Mouse (Mus musculus): ENCODE results near the gene Thumpd1.
"Not testable (repeated sequence)": the region's sequence is repeated elsewhere in the genome, so short reads cannot be mapped to it uniquely, and the experiment has no call there.

The Thumpd1 gene

DNA sequence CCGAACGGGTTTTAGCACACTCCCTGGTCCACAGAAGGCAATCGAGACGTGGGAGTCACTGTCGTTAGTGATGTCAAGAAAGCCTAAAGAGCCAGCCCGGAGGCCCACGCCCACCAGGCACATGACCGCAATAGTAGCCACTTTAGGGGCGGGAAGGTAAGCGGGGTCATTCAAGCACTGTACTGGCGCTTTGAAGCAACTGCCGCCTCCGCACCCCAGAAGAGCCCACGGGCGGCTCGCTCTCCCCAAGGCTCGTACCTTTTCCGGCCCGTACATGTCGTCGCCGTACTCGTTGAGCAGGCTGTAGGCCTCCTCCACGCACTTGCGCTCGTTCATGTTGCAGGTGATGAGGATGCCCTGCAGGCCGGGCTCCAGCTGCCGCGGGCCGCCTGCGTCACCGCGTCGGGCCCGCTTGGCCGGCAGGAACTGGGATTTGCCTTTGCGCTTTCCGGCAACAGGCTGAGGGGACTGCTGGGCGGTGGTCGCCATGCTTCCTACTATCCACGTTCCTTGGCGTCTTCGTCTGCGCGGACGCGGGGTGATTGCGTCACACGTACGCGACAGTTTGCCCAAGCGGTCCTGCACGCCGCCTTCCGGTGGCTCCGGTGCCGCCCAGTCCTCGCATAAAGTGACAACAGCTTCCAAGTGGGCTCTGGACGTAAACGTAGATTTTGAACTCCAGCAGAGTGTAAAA, at the start of gene Thumpd1:
Thumpd1 (minus strand) TSS at position 546 of the 694 bp plus-strand sequence.
- DNase-seq, result peak; percentile 94

DNA sequence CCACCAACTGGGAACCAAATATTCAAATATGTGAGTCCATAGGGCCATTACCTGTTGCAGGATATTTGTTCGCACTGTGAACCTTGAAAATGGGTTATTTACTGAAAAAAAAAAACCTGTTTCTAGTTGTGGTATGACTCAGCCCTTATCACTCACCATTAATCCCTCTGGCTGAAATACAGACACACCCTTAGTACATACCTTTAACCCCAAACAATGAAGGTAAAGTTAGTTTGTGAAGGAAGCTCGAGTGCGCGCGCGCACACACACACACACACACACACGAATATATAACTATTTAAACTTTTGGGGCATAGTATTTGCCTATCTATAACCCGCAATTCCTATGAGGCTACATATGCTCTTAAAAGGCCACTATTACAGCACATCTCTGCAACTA, 49.3 kb upstream of the Thumpd1 start:
- DNase-seq, result no peak

DNA sequence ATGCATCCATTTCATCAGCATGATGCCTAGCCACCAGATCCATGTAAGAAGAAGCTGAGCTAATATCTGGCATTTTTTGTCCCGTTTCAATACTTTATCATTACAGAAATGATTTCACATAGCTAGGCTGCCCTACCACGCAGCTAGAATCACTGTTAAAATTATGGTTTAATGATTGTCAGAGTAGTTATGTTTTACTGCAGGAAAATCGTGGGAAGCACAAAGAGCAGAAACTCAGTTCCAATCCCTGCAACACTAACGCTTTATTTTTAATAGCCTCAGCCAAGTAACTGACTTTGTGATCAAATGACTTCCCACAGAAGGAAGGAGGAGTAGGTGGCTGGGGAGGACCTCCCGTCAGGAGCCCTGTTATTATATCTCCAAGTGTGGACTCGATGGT, 46.4 kb upstream of the Thumpd1 start:
- no peak for DNase-seq

DNA sequence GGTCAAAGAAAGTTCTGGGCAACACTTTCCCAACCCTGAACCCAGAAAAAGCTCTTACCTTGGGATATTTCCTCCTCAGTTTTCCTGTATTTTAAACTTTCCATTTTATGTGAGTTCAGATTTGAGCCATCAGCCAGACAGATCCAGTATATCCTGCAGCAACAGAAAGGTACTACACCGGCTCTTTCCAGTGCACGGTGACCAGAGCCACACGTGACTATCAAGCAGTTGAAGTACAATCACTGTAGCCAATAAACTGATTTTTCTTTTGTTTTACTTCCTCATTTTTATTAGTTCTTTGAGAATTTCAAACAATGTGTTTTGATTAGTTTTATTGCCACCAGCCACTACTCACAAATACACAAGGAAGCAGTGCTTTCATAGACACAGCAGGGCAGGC, 43.8 kb upstream of the Thumpd1 start:
- no peak for DNase-seq

DNA sequence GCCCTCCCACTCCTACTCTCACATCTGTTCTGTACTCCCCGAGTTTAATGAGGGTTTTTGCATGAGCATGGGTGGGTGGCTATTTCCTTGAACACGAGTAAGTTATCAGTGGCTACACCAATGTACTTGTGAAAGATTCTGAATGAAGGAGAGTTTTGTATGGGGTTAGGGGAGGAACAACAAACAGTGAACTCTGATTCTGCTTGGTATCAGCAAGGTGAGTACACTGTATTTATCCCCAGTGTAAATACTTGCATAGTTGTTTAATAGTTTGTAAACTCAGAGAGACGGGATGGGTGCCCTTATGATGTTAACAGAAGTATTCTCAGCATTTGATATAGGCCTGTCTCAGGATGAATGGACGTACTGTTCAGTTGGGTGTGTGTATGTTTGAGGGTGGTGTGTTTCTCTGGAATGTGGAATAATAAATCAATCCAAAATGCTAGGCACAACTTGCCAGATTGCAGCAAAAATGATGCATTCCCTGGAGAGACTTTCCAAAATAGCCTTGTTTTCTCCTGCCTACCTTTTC, 41.6 kb upstream of the Thumpd1 start:
- no peak for DNase-seq

DNA sequence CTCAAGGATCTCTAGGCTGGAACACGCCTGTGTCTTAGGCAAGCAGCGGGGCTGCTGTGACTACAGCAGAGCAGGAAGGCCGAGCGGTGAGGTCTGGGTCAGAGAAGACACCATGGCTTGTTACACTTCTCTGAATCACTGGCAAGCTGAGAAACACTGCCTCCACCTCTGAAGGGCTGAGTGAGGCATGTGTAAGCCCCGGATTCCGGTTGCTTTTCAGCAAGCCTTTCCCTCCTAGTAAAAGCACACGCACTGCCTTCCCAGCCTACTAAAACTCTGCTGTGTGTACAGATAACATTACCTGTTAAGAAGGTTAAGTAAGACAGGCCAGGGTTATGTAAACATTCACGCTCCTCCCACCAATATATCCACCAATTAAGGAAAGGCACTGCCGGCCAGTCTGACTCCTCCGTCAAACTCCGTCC, 39.9 kb upstream of the Thumpd1 start, which contains the start of gene Acsm3:
Acsm3 (plus strand) TSS at position 397 of the 425 bp plus-strand sequence.
- DNase-seq, result peak; percentile 17

DNA sequence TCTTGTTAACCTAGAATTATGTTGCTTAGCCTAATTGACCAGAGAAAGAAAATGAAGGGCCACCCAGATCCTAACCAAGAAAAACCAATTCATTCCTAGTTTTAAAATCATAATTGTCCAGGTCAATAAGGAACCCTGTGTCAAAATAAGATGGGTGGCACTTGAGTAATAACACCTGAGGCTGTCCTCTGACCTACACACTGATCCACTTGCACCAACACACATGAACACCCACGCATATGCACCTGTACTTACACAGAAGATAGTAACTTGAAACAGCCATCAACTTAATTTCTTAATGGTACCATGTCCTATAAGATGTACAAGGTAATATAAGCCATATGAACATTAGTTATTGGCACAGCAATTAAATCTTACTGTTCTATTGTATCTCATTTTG, 33.1 kb upstream of the Thumpd1 start:
- no peak for DNase-seq

DNA sequence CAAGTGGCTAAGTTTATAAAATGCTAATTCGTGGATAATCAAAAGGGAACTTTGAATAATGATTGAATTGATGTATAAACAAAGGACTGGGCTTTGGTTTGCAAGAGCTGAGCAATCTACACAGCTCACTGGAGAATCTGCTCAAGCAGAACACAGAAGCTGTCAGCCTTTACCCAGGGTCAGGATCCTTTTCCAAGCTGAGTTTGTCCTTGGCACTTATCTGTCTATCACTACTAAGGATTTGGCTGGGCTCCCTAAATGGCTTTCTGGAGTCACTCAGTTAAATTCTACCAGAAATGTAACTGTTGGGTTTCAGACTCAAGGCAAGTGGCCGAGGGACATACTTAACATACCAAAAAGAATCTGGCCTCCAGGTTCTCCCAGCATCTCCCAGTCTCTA, 29.3 kb upstream of the Thumpd1 start:
- DNase-seq, result peak; percentile 20

DNA sequence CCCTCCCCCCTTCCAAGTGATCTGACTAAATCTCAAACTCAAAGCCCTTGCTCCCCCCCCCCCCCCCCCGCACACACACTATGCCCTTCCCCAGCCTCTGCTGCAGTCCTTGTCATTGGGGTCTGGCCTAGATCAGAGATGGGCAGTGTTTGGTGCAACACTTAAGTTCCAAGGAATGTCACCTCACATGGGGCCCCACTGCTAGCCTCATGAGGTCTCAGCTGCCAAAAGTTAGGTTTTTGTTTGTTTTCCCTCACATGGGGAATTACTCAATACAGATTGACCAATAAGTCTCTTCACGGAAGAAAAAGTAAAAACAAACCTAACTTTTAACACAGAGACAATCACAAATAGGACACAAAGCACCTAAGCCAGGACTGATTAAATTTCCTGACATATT, 28.2 kb upstream of the Thumpd1 start:
- DNase-seq, result no peak

DNA sequence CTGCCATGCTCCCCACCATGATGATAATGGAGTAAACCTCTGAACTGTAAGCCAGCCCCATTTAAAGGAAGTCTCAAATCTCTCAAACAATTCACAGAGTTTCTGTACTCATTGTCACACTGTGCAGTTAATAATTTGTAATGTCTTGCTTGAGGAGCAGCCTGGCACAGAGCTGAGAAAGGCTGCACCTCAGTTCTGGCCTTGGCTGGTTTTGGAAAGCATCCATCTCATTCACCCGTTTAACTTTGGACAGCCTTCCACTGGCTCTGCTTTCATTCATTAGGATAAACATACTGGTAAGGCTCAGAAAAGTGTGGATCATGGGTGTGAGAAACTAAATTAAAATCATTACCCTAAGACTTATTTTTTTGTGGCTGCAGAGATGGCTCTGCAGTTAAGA, 25.3 kb upstream of the Thumpd1 start:
- DNase-seq, result no peak

DNA sequence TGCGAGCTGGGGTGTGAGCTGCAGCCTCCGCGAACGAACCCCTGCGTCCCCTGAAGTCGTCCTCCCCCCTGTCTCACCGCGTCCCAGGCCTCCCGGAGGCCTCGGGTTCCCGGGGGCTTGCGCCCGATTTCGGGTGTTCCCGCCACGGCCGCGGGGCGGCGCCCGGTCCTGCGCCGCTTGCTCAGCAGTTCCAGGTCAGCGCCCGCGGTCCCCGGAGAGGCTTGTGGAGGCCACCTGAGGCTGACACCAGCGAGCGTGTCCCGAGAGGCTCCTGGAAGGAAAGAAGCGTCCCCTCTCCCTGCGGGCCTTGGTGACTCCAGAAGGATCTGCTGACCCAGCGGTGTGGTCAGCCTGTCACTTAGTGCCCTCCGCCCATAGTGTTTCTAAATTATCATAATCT, 23.7 kb upstream of the Thumpd1 start:
- DNase-seq, result no peak

DNA sequence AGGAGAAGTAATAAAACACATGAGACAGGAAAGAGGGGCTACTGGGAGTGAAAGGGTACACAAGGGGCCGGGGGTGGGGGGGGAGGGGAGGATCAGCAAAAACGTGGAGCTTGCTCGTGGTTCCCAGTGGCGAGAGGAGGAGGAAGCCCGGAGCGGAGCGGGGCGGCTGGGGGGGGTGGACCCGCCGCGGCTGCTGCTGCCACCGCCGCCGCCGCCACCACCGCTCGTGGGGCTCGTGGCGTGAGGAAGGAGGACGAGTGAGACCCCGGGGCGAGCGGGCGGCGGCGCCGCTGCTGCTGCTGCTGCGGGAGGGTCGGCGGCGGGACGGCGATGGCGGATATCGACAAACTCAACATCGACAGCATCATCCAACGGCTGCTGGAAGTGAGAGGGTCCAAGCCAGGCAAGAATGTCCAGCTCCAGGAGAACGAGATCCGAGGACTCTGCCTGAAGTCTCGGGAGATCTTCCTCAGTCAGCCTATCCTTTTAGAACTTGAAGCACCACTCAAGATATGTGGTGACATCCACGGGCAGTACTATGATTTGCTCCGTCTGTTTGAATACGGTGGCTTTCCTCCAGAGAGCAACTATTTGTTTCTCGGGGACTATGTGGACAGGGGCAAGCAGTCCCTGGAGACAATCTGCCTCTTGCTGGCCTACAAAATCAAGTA, 19.3 kb upstream of the Thumpd1 start:
- not testable (repeated sequence) for DNase-seq

DNA sequence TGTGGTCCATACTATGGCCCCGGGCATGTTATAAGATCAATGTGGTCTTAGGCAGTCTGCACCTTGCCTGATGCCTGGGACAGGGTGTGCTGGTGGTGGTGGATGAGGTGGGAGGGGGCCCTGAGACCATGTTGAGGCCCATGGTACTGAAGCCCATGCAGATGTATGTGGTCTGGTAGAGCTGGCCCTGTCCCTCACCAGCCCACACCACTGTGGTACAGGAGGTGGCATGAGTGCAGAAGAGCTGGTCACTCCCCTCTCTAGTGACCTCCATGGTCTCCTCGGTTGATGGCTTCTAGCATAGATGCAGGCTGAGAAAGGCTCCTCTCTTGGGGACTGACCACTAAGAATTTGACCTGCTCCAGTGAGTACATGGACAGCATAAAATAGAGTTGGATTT, 18.3 kb upstream of the Thumpd1 start:
- DNase-seq, result no peak

DNA sequence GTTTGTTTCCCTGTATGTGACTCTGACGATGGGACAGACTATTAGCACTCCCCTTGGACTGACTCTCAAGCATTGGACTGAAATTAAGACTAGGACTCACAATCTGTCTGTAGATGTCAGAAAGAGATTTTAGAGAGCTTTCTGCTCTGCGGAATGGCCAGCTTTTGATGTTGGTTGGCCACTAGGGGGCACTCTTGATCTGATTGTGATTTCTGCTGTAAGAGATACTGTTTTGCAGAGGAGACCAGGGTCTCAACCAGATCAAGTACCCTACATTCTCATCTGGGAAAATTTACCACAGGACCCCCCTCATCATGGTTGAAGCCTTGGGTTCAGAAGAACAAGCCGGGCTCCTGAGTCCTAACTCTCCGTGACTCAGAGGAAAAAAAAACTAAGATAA, 10.7 kb upstream of the Thumpd1 start:
- not testable (repeated sequence) for DNase-seq

DNA sequence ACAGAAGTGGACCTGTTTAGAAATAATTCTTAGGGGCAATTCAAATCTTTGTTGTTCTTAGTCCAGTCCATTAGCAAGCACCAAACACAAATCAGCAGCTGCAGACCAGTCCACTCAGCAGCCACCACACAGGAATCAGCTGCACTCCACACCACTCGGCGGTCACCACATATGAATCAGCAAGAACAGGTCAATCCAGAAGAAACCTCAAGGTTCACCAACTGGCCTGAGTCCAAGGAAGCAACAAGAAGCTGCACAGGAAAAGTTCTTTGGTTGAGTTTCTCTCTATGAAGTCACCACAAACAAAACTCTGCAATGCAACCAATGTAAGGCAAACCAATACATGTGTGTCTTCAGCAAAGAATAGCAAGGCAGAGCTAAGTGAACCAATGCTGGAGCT, 7.0 kb upstream of the Thumpd1 start:
- DNase-seq, result no peak

DNA sequence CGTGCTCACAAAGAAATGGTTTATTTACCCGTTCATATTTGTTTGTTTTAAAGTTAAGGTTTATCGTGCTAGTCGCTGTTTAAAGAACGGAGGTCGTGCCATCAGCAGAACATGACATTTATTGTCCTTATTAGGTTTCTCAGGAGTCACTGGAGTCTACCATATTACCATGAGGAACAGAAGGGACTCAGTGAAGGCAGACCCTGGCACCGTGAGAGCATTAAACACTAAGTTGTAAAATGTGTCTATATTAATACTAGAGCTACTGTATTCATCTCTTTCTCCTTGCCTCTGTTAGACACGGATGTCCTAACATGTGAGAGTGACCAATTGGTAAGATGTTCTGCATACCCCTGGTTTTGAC, 331 bp upstream of the Thumpd1 start:
- no peak for DNase-seq

DNA sequence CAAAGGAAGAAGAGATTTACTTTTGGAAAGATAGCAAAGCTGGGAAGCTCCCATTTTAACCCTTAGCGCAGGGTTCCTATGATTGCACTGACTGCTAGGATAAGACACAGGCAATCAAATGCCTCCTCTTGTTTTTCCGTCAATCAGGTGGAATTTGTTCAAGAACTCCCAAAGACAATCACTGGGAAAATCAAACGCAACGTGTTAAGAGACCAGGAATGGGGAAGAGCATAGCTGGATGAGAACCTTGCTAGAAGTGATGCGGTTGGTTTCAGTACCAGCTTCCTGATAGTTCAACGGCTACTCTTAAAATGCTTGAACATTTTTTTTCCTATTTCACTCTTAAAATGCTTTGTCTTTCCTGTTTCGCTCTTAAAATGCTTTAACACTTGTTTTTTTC, 6.5 kb downstream of the Thumpd1 start:
- no peak for DNase-seq

DNA sequence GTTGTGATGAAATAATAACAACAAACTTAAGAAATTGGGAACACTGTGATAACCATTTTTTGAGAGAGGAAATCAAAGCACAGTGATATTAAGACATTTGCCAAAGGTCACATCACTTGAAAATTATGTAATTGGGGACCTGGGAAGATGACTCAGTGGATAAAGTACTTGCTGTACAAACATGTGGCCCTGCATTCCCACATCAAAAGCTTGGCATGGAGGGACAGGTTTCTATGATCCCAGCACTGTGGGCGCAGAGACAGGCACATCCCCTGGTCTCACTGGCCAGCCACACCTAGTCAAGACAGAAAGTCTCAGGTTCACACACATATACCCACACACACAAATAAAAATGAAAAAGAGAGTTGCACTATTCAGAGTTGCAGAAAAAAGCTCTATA, 25.7 kb downstream of the Thumpd1 start:
- DNase-seq, result no peak

DNA sequence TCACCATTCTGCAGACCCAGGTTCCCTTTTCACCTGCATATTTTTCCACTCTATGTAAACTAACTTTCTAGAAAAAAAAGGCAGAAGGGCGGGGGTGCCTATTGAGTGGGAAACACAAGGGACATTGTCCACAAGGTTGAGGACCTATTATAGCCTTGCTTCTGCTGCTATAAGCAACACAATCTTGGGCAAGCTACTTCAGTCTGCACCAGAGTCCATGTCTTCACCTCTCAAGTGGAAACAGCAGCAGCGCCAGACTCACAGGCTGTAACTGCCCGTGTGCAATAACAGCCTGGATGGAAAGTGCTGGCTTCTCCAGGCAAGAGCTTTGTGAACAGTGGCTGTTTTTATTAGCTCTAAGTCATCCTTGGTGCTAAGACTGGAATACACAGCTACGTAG, 28.3 kb downstream of the Thumpd1 start:
- DNase-seq, result no peak

DNA sequence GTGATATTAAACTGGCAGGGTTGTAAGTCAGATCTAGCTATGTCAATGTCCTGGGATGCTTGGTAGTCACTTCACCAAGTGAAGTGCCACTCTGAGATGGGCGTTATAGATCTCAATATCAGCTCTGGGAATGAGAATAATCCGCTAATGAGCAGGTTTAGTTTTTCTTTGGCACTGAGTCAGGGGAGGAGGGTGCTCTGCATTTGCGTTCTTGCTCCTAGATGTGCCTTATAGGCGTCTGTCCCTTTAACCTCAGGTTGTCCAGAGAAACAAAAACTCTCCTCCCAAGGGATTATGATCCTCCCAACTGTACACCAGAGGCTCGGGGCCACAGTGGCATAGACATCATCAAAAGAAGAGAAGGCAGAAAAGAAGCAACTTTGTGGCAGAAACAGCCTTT, 30.9 kb downstream of the Thumpd1 start, which contains the start of gene Acsm4:
Acsm4 (plus strand) TSS at position 301 of the 400 bp plus-strand sequence.
- DNase-seq, result no peak

DNA sequence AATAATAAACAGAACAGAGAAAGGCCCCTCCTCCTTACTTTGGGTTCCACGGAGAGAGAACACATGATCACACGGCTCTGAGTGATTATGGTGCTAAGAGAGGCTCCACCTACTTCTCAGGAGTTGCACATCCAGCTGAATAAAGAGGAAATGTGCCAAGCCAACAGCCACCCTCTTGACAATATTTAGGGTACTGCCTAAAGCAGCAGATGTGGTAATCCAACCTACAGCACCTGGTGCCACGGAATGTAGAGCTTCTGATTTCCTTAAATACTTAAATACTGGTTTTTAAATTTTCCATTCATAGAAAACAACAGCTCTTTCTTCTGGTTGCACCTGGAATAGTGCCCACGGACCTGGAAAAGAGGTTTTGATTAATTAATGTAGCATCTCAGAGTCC, 37.9 kb downstream of the Thumpd1 start:
- DNase-seq, result no peak

DNA sequence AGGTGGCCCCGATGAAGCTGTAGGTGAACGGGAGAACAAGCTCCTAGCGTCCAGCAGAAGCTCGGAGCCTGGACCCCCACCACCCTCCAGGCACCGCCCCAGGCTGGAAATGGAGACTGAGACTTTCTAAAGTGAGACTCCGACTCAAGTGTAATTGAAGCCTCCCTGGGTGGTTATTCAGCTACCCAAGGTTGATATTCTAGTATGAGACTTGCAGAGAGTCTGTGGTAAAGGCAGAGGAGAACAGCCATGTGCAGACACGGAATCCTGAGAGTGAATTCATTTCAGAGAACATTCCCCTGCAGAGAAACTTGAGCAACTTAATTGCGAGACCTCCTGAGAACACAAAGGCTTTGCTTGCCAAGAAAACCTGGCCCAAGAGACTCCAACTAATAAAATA, 40.5 kb downstream of the Thumpd1 start:
- no peak for DNase-seq

DNA sequence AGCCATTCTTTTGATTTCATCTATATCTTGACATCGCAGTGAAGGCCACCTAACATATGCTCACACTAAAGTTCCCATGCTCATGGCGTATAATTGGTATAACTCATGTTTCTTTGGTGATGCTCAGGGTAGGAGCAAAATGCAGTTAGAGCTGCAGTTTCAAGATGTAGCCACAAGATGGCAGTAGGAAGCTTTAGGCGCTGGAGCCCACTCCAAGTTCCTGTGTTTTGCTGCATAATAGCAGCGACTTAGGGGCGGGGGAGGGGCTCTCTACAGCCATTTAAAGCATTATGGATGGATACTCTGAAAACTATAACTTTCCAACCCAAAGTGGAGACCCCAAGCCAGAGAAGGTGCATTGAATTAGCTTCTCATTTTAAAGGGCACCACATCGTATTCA, 47.1 kb downstream of the Thumpd1 start:
- DNase-seq, result no peak

DNA sequence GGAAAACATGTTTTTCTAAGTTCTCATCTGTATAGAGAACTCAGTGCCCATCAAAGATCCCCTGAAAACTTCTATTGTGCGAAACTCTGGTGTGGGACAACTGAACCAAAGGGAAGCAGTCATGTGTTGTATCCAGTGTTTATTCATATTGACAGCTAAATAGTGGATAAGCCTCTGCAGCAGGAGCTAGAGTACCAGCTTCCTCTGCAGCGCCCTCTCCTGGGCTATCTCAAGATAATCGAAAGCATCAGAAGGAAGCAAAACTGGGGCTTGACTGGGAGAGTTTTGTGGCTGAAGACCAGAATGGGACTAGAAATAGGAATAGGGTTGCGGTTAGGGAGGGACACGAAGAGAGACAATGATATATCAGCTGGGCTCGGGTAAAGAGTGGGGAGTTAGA, 49.7 kb downstream of the Thumpd1 start:
- peak; percentile 41 for DNase-seq

DNA sequence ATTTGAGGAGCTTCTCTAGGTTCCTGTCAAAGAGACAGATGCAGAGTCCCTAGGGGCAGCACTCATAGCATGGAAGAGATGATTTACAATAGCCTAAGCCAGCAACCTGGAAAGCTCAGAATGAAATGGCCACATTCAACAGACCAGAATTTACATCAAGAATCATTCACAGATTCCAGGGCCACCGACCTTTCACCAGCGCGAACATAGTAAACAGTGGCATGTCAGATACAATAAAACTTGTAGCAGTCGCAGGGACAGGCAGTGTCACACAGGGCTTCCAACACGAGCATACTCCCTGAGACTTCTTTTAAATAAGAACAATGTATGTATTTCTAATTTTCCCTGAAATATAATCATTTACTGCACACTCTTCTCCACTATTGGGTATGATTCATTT, 50.2 kb downstream of the Thumpd1 start:
- DNase-seq, result peak; percentile 38

Measured in kidney, adult 18-20 months (tissue).